Mouse (Mus musculus): ENCODE measurements around the gene Nlrp10.

Gene Nlrp10

DNA sequence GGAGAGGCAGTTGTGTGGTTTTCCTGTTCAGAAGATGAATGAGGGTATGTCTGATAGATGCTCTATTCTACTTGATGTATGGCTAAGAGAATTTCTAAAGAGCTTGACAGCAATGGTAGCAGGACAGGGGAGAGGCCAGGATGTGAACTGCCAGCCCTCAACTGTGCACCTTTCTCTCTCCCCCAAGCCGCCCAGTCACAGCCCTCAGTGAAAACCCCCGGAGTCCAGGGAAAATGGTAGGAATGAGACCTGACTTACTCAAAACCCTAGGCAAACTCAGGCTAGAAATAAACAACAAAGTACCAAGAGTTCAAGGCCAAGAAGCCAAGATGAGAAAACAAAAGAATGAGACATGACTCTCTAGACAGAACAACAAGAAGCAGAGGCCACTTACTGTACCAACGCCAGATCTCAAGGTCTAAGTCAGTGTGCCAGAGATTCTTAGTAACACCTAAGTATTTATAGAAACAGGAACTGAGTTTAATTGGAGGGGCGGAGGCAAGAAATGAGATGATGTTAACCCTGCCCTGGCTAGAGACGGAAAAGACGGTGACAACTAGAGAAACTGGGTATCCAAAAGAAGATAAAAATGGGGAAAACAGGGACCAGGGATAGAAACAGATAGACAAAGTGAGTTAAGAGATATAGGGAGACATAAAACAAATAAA lies at the start of gene Nlrp10:
Nlrp10 (minus strand) TSS at position 453 of the 668 bp plus-strand sequence.
- no peak for DNase-seq

DNA sequence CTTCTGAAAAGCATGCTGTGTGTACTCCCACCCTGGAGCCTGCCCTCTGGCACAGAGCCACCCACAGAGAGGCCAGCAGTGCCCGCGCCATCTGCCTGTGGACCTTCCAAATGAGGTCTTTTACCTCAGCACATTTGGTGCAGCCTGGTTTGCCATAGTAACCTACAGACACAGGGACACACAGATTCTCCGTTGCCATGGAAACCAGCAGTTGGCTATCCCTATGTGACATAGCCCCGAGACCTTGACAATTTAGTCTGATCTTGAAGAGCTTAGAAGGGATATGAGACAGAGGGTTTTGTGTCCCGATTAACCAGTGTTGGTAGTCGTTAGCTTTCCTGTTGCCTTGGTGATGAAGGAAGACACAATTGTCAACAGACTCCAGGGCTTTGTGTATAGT lies 42.3 kb upstream of the Nlrp10 start:
- peak; percentile 80 to 85 for DNase-seq

DNA sequence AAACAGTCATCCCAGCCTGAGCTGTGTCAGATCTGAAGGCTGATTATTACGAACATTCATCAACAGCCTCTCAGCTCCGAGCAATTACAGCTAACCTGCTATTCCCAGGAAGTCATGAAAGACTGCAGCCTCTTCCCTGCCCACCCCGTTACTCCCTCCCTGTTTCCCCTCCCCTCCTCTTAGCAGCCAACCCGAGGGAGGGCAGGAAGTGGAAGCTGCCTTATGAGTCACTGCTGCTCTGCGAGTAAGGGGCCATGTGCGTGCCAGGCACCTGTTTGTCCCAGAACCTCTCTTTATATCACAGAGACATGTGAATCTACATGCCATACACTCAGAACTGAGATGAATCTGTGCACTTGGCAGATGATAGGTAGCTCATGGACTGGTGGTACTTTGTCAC lies 38.2 kb upstream of the Nlrp10 start:
- no peak for DNase-seq

DNA sequence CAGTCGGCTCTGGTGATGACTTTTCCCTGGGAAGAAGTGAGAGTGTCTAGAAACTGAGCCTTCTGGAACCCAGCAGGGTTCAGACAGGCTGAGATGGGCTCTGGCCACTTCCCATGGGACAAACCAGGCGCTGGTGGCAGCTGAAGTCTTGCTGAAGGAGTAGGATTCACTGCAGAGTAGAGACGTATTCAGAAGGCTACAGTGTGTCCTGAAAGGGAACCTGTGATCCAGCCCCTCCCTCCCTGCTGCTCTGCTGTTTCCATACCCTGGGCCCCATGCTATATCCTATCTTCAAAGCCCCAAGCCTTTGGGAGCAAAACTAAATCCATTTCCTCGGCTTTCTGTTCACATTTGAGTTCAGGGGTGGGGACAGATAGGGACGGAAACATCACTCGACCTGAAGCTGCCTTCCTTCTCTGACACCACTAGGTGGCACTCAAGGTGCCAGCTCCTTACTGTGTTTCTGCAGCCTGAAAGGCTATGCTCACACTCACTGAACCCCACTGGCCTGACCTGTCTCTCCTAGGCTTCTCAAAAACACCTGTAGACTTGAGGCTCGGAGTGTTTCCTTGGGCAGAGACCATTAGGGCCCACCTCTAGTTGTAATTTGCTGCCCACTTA lies 36.9 kb upstream of the Nlrp10 start:
- DNase-seq: peak; percentile 80 to 84

DNA sequence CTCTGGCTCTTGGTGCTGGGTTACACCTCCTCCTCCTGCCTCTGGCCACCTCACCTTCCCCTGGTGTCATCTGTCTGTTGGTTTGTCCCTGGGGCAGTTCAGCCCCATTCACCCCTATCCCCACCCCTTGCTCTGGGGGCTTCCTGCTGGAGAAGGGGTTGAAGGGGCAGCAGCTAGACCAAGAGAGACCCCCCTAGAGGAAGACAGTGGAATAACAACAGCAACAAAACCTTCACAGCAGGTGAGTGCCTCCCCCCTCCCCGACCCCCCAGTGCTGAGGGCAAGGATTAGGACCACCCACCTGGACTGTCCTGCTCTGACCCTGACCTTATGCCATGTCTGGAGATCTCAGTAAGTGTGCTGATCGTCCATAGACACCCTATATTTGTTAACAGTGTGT lies 36.0 kb upstream of the Nlrp10 start:
- DNase-seq: no peak

DNA sequence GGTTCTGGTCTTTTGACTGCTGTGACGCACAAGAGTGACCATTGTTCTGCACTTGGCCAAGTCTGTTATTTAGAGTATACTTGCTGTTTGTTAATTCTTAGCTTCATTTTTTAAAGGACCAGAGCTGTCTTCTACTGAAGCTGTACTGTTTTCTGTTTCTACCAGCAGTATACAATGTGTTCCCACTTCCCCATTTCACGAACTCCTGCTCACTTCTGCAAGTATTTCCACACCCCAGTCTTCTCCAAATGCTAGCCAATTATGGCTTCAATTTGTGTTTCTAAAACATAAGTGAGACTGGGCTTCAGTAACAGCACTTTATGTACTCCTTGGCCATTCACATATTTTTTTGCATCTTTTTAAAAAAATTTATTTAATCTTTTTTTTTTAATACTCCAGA lies 27.8 kb upstream of the Nlrp10 start:
- DNase-seq: no peak

DNA sequence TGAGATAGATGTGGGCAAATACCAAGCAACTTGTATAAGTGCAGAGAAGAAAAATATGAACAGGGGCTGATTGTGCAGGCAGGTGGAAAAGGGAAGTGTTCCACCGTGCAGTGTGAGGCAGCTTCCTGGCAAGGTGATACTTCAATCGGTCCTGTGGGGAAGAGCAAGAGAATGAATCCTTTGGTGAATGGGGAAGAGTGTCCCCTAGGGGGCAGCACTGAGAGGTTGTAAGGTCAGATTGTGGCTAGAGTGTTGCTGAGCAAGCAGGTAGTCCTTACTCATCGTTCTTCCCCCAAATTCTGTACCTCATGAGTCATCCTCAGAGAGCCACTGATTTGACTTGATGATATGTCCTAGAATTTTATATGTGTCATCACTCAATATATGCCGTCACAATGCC lies 24.2 kb upstream of the Nlrp10 start:
- DNase-seq: peak in 1 of 2 experiments; percentile 71

DNA sequence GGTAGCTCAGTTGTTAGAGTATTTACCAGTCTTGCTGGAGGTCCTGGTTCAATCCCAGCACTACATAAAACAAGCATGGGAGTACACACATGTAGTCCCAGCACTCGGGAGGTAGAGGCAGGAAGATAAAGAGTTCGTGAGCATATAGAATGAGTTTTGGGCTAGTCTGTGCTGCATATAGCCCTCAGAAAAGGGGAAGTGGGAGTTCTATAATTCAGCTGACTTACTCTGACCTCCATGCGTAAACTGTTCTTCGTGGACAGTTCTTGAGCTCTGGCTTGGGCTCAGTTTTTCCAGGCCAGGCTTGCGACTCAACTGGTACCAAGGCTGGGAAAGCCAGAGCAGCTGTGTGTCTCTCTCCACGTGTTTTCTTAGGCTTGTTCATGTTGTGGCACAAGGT lies 22.8 kb upstream of the Nlrp10 start:
- no peak for DNase-seq

DNA sequence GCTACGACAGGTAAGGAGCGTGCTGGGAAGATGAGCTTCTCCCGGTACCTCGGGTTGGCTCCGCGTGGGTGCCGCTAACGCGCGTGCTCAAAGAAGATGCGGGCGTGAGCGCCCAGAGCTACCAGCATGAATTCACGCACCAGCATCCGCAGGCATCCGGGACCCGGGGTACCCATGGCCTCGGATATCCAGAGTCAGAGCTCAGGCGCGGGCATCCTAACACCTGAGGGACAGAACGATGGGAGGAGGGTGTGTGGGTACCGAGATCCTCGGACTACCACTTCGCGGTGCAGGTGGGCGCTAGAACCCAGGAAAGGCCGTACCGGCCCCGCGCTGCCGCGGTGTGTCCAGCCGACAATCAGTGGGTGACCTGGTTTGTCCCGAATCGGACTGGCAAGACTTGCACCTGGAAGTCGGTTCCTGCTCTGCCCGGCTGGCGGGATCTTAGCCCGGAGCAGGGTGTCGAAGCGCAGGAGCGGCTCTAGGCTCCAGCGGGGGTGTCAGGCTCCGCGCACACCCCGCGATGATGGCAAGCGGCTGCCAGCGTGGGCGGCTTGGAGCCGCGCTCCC lies 20.9 kb upstream of the Nlrp10 start:
- DNase-seq: peak; percentile 52 to 61

DNA sequence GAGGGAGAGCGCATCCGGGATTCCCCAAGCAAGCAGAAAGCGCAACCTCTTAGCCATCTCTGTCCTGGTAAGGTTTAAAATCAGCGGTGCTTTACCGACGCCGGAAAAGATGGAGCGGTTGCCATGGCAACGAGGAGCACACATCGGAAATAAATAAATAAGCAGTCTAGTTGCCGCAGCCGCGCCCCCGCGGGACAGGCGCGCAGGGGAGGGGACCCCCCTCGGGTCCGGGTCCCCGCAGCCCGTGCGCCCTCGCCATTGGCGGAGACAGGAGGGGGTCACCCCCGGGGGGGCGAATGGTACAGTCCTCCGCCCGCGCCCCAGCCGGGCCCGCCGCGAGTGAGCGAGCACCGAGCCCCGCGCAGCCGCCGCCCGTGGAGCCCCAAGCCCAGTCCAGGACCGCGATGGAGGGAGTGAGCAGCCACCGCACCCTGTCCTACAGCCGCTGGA lies 20.4 kb upstream of the Nlrp10 start, which contains the start of gene Tub:
Tub (plus strand) TSS at position 27 of the 450 bp plus-strand sequence.
- peak; percentile 78 to 83 for DNase-seq

DNA sequence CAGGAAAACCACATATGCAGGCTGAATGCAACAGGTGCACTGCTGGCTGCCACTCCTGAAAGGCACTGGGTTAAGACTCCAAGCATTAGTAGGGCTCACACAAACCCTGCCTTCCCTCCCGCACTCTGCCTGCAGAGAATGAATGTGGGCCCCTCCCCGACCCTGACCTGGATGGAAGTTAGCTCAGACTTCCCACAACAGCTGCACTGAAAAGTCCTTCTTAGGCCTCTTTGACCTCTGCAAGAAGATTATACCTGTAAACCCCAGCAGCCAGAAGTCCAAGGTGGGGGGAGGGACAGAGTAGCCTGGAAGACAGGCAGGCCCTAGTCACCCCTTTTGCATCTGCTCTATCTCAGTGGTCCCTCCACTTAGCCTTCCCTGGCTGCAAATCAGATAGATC lies 19.3 kb upstream of the Nlrp10 start:
- DNase-seq: no peak

DNA sequence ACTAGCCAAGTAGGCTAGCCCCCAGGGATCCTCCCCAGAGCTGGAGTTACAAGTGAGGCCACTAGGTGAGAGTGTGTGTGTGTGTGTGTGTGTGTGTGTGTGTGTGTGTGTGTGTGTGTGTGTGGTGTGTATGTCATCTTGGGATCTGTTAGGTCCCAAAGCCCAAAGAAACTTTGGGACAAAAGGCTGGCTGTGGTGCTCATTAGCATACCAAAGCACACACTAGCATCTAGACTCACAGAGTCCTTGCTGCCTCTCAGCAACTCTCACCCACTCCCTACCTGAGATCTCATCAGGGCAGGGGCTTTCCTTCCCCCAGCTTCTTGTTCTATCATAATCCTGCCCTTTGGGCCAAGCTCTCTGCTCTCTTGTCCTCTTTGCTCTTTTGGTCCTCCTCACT lies 18.6 kb upstream of the Nlrp10 start:
- no peak for DNase-seq

DNA sequence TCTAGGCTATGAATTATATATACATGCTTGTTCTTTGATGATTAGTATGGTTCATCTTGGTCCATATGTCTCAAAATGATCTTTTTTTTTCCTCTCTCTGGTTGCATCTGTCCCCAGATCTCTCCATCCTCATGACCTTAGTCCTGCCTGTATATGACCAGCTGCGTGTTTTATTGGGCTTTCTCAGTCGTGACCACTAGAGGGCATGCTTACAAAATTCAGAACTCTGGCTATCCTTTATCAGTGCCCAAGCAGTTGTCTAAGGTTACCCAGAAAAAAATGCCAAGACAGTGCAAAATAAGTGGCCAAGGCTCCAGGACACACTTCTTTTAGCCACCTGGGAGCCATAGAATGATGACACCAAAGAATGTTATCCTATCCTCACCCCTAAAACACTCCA lies 14.0 kb upstream of the Nlrp10 start:
- DNase-seq: peak; percentile 75 to 77

DNA sequence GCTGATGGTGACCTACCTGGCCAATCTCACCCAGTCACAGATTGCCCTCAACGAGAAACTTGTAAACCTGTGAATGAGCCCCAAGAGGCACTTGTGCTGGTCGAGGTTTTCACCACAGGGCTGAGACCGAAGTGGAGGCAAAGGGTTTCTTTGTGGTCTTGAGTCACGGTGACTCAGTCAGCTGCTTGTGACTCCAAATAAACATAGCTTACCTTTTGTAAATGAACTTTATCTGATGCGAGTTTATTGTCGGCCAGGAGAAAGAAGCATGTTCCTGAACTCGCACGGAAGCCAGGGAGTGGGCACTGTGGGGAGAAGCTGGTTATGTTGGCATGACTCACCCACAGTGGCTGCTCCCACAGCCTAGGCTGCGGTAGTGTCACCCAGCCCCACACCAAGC lies 11.5 kb upstream of the Nlrp10 start:
- no peak for DNase-seq

DNA sequence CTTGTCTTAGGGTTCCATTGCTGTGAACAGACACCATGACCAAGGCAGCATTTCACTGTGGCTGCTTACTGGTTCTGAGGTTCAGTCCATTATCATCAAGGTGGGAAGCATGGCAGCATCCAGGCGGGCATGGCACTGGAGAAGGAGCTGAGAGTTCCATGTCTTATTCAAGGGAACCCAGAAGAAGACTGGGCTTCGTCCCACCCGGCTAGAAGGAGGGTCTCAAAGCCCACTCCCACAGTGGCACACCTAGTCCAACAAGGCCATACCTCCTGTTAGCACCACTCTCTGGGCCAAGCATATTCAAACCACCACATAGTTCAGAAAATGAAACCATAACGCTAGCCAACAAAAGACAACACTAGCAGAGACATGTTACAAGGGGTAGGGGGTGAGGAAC lies 6.6 kb upstream of the Nlrp10 start:
- no peak for DNase-seq

DNA sequence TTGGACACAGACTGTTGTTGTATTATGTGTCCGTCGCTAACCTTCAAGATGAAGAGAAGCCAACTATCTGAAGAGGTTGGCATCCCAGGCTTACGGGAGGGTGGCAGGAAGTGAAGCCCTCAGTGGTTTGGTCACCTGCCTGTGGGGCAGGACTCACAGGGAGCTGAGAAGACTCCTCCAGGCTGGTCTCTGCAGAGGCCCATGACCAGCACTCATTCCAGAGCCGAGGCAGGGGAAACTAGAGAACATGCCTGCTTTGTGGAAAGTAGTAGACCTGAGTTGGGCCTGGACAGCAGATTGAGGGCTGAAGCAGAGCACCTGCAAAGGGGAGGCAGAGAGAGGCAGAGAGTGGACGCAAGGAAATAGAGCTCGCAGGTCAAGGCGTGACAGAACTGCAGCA lies 5.4 kb upstream of the Nlrp10 start:
- no peak for DNase-seq

DNA sequence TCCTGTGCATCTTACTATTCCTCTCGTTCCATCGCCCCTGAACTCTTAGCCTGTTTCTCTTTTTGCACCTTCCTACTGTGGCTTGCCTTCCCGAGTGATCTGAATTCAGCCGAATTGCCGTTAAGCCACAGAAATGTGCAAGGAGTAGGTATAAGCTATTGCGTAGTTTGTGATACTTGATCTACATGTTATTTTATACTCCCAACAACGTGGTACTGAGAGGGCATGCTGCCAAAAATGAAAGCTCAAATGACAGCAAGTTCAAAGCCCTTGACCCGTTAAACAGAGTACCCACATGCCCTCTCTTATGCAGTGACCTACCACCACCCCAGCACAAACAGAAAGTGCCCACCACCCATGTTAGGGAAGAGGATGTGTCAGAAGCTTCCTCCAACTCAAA lies 4.9 kb upstream of the Nlrp10 start:
- peak; percentile 24 to 28 for DNase-seq

DNA sequence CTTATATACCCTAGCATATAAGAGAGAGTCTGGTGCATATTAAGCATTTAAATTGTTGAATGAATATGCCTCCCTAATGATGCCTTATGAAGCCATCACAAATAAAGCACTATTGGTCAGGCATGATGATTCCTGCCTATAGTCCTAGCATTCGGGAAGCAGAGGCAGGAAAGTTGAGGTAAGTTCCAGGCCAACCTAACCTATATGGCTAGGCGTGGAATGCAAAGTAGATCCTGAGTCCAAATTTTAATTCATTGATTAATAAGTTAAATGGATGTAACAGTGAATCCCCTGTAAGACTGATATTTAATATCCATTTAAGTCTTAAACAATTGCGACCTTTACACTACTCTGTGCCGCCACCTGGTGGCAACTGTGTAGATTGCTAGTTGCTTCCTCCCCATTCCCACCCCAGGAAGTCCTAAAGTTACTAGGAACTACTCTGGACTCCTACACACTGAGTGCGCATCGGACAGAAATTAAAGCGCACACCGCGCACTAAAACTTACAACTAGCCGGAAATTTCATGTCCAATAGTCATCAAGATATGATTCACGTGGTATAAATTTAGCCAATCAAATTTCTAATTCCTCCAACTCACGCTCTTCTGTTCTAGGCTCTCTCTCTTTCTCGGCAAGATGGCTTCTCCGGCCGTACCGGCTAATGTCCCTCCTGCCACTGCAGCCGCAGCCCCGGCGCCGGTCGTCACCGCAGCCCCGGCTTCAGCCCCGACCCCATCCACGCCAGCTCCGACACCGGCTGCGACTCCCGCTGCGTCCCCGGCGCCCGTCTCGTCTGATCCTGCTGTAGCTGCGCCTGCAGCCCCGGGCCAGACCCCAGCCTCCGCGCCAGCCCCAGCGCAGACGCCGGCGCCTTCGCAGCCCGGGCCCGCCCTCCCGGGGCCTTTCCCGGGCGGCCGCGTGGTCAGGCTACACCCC lies 4.1 kb upstream of the Nlrp10 start, which contains the start of gene Eif3f:
Eif3f (plus strand) TSS at position 624 of the 938 bp plus-strand sequence.
- peak; percentile 95 to 96 for DNase-seq

DNA sequence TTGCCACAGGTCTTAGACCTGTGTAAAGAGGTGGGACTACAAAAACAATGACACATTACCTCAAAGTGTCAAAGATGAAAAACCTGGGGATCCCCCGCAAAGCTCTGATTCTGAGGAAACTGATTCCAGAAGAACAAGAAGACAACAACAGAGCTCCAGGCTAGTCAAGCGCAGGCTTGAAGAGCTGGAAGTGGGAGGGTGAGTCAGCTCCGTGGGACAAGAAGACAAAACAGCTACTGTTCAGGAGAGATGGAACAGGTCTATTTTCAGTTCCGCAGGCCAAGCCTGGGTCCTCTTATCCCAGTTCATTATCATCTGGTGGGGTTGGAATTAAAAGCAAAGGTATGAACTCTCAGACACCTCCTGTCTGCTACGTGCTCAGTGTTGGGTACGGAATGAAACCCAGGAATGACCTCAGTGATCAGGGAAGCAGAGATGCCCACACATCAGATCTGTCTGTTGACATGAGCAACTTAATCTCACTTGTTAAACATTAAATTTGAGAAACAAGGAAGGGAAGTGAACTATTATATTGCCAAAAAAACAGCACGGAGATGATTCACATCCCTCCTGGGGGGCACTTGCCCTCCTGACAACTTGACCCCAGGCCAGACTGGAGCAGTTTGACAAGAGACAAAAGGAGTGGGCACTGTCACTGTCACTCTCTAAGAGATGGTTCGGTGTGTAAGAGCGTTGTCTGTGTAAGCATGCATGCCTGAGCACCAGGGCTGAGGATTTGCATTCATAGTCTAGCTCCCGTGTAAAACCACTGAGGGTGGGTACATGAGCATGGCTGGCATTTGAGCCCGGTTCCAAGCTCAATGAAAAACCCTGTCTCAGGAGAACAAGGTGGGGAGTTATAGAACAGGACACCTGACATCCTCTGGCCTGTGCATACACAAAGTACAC lies 1.4 kb downstream of the Nlrp10 start:
- DNase-seq: no peak

DNA sequence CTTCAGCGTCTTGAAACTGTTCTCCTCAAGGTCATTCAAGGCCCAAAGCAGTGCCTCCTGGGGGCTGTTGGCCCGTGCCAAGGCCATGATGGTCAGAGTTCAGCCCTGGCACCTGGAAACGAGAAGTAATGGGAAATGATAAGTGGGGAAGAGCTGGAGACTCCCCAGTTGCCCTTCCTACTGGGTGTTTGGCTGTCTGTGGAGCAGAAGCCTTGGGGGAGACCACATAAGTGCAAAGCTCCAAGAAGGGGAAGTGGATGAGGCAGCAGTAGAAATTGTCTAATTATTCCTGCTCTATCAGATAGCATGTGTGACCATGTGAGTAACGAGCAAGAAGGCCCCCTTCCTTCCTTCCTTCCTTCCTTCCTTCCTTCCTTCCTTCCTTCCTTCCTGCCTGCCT lies 2.9 kb downstream of the Nlrp10 start:
- no peak for DNase-seq

DNA sequence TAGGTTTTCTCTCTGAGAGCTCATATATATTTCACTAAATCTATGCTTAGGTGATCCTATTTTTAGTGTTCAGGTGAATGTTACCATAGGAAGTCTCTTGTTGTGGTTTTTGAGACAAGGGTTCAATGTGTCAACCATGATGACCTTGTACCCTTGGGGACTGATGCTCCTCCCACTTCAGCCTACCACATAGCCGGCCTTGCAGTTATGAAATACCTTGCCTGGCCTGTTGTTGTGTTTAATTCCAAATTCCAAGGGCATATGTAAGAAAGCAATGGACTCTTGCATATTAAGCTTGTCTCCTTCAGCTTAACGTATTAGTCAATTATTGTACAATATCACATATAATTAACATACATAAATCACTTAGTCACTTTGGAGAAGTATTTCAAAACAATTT lies 26.0 kb downstream of the Nlrp10 start:
- no peak for DNase-seq

DNA sequence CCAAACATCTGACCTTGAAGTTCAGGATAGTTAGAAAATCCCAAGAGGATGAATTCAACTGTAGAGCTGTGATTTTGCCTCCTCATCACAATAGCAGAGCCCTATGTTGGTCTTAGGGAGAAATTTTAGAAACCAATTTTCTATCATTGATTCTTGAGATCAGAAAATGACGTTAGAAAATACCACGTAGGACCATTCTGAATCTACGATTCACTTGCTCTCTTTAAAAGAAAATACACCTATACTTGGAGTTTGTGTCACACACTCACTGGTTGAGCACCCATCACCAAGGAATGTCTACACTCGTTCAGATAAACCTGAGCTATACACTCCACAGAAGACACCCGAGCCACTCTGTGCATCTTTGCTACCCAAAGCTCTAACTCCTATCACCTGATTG lies 35.7 kb downstream of the Nlrp10 start, which contains the start of gene Olfr519:
Olfr519 (minus strand) TSS at position 101 of the 400 bp plus-strand sequence.
- no peak for DNase-seq

Data from cerebellum, postnatal 14 days (tissue).